Mouse (Mus musculus) cerebellum, adult (tissue): ENCODE results near the gene Parp16.

Experiments
- ATAC-seq: cut with Nextera tagmentation; 2 replicates; pipeline ENCODE4 v1.9.2; 2017; ENCODE audit warnings: mild to moderate bottlenecking, moderate library complexity, mixed read lengths; ENCODE audit not compliant: insufficient number of reproducible peaks, low FRiP score, low TSS enrichment

The Parp16 gene

GRCm38 (mm10) chr9:65195053-65195452 is at the start of gene Parp16:
TSS of gene Parp16 (plus strand) at chr9:65195353.
- no peak for ATAC-seq

- no peak for ATAC-seq
Observed at GRCm38 (mm10) chr9:65146001-65146400, 49.2 kb upstream of the Parp16 start.

GRCm38 (mm10) chr9:65148507-65148906 is 46.6 kb upstream of the Parp16 start:
- no peak for ATAC-seq

GRCm38 (mm10) chr9:65152711-65153330 is 42.3 kb upstream of the Parp16 start:
- no peak for ATAC-seq

GRCm38 (mm10) chr9:65153331-65153711 is 41.8 kb upstream of the Parp16 start:
- ATAC-seq = no peak

GRCm38 (mm10) chr9:65154692-65155455 is 40.3 kb upstream of the Parp16 start:
- ATAC-seq = no peak

GRCm38 (mm10) chr9:65156604-65157003 is 38.5 kb upstream of the Parp16 start:
- ATAC-seq = no peak

- no peak for ATAC-seq
Observed at GRCm38 (mm10) chr9:65157631-65158030, 37.5 kb upstream of the Parp16 start.

- no peak for ATAC-seq
Observed at GRCm38 (mm10) chr9:65161188-65161587, 34.0 kb upstream of the Parp16 start.

- ATAC-seq = no peak
Observed at GRCm38 (mm10) chr9:65161881-65162280, 33.3 kb upstream of the Parp16 start.

- no peak for ATAC-seq
Observed at GRCm38 (mm10) chr9:65162711-65163639, 32.2 kb upstream of the Parp16 start.

GRCm38 (mm10) chr9:65164870-65165269 is 30.3 kb upstream of the Parp16 start:
- ATAC-seq = no peak

- ATAC-seq = no peak
Observed at GRCm38 (mm10) chr9:65166386-65166785, 28.8 kb upstream of the Parp16 start.

GRCm38 (mm10) chr9:65168534-65168933 is 26.6 kb upstream of the Parp16 start:
- ATAC-seq = no peak

GRCm38 (mm10) chr9:65168952-65169351 is 26.2 kb upstream of the Parp16 start:
- no peak for ATAC-seq

GRCm38 (mm10) chr9:65172654-65173053 is 22.5 kb upstream of the Parp16 start:
- ATAC-seq = no peak

- ATAC-seq = no peak
Observed at GRCm38 (mm10) chr9:65175234-65175938, 19.8 kb upstream of the Parp16 start.

- no peak for ATAC-seq
Observed at GRCm38 (mm10) chr9:65175939-65176871, 18.9 kb upstream of the Parp16 start.

- no peak for ATAC-seq
Observed at GRCm38 (mm10) chr9:65177497-65177896, 17.7 kb upstream of the Parp16 start.
